Comparison of ENCODE assay signal across 23 mouse cellular contexts in genomic region chr8:125616935-125617334, GRCm38 (mm10). TPM values are rescaled to one million over a fixed set of nuclear protein-coding genes. Genes with fewer than 3 reads are reported as not detected.
DNase-seq lines count a peak whose midpoint lies in the region; ATAC-seq lines count a peak whose summit lies in the region.
"Had no signal": no experiment of that assay in that cellular context is flagged by ENCODE, and none has a peak within 500 bp of the region (broad histone marks: within the 10 kb centered on the region; RNA-seq: fewer than 3 reads in every experiment).

No protein-coding gene starts in this region.

- intact Hi-C loops in heart, postnatal 10 days (cut with DNase I), result no loop called here

- H3K4me2 ChIP-seq in heart, embryonic 13.5 days, result no peak overlapping the region
- H3K4me2 ChIP-seq in lung, embryonic 16.5 days (ENCODE audit: low read depth, low read length), result no peak overlapping the region
- H3K4me2 ChIP-seq: embryonic facial prominence, embryonic 12.5 days; forebrain, embryonic 15.5 days; hindbrain, embryonic 13.5 days had no signal

- peak overlapping the region; percentile 66 for H3K27ac ChIP-seq in heart, embryonic 13.5 days (replicated peaks)
- 0 out of 2 replicates have a peak overlapping the region, but pooled peaks have one; percentile 7 for H3K27ac ChIP-seq in lung, embryonic 16.5 days (ENCODE audit: low read length)
- H3K27ac ChIP-seq in embryonic facial prominence, embryonic 10.5 days (replicated peaks), result peak overlapping the region; percentile 57
- H3K27ac ChIP-seq: embryonic facial prominence, embryonic 12.5 days; forebrain, embryonic 15.5 days; hindbrain, embryonic 13.5 days; hindbrain, postnatal 0 days had no signal

- peaks cover 50% of the 10 kb centered on the region for H3K4me1 ChIP-seq in heart, embryonic 13.5 days
- peaks cover 29% of the 10 kb centered on the region for H3K4me1 ChIP-seq in lung, embryonic 16.5 days (replicated peaks; ENCODE audit: control insufficient read depth, insufficient read depth, low read length)
- H3K4me1 ChIP-seq in embryonic facial prominence, embryonic 10.5 days, result peaks cover 45% of the 10 kb centered on the region

- no peak overlapping the region for H3K9ac ChIP-seq in heart, embryonic 13.5 days
- no peak overlapping the region for H3K9ac ChIP-seq in lung, embryonic 16.5 days (ENCODE audit: low read length)
- H3K9ac ChIP-seq: embryonic facial prominence, embryonic 12.5 days; forebrain, embryonic 15.5 days; hindbrain, embryonic 13.5 days had no signal

- no peaks in the 10 kb centered on the region for H3K9me3 ChIP-seq in heart, embryonic 13.5 days
- H3K9me3 ChIP-seq in lung, embryonic 16.5 days (ENCODE audit: control insufficient read depth, low read length), result no peaks in the 10 kb centered on the region
- no peaks in the 10 kb centered on the region for H3K9me3 ChIP-seq in embryonic facial prominence, embryonic 10.5 days
- H3K9me3 ChIP-seq: embryonic facial prominence, embryonic 12.5 days; forebrain, embryonic 15.5 days; hindbrain, embryonic 13.5 days had no signal

- DNase-seq in heart, adult 11 months, result peak; percentile 57
- DNase-seq in heart, postnatal 10 days, result no peak
- no peak for DNase-seq in heart, postnatal 4 days
- DNase-seq in lung, postnatal 10 days, result no peak
- no peak for DNase-seq in embryonic facial prominence, embryonic 10.5 days (ENCODE audit: low spot score)
- no peak for DNase-seq in embryo, embryonic 11 days
- DNase-seq: adrenal gland, postnatal 14 days; B cell, adult 2 months; cerebellum, adult 18-20 months; cerebellum, postnatal 10 days; gastrocnemius, postnatal 36 days; heart, adult 18-20 months; kidney, adult 11 months had no signal

- 26% methylated on average over 5 of the region's 5 CpGs for WGBS in heart, embryonic 13.5 days
- WGBS in lung, embryonic 16.5 days, result 47% methylated on average over 5 of the region's 5 CpGs
- 75% methylated on average over 5 of the region's 5 CpGs for WGBS in embryonic facial prominence, embryonic 10.5 days

- ATAC-seq in heart, embryonic 13.5 days (ENCODE audit: extremely low read depth, insufficient number of reproducible peaks, low FRiP score, low TSS enrichment), result no peak
- peak; percentile 24; the same call in 1 of the 2 replicates for ATAC-seq in lung, embryonic 16.5 days (ENCODE audit: low read depth)
- ATAC-seq: activated CD4-positive, CD25-positive, alpha-beta regulatory T cell, adult 4 months; CD4-positive, CD25-positive, alpha-beta regulatory T cell, adult 4 months; forebrain, embryonic 15.5 days; hindbrain, postnatal 0 days; Patski had no signal

- H3K27me3 ChIP-seq in heart, embryonic 13.5 days (replicated peaks), result no peaks in the 10 kb centered on the region
- H3K27me3 ChIP-seq in lung, embryonic 16.5 days (ENCODE audit: control insufficient read depth, insufficient read depth, low read depth, low read length), result no peaks in the 10 kb centered on the region
- no peaks in the 10 kb centered on the region for H3K27me3 ChIP-seq in embryonic facial prominence, embryonic 10.5 days (replicated peaks; ENCODE audit: low read depth, poor library complexity, severe bottlenecking)
- H3K27me3 ChIP-seq: embryonic facial prominence, embryonic 12.5 days; forebrain, embryonic 15.5 days; hindbrain, embryonic 13.5 days; Patski had no signal

- no peaks in the 10 kb centered on the region for H3K36me3 ChIP-seq in heart, embryonic 13.5 days
- H3K36me3 ChIP-seq in lung, embryonic 16.5 days (ENCODE audit: control insufficient read depth, insufficient read depth, low read length), result no peaks in the 10 kb centered on the region
- H3K36me3 ChIP-seq in embryonic facial prominence, embryonic 10.5 days (replicated peaks), result no peaks in the 10 kb centered on the region
- H3K36me3 ChIP-seq: embryonic facial prominence, embryonic 12.5 days; forebrain, embryonic 15.5 days; G1E; hindbrain, embryonic 13.5 days had no signal

- H3K4me3 ChIP-seq in heart, embryonic 13.5 days, result no peak overlapping the region
- H3K4me3 ChIP-seq in lung, embryonic 16.5 days (ENCODE audit: low read length), result no peak overlapping the region
- no peak overlapping the region for H3K4me3 ChIP-seq in embryonic facial prominence, embryonic 10.5 days
- H3K4me3 ChIP-seq: embryonic facial prominence, embryonic 12.5 days; forebrain, embryonic 15.5 days; hindbrain, embryonic 13.5 days had no signal

RNA-seq across cellular contexts. Expression of gene Sipa1l2, which starts 47.3 kb away (rescaled TPM):
- 10 to 100 TPM; 52.7 to 67.3 TPM for total RNA-seq in heart, postnatal 10 days (2021)
- 19.7 and 20.2 TPM in 2 replicates for polyA plus RNA-seq in heart, embryonic 13.5 days (2015; fragmentation: Nextera tagmentation; extraction: Ambion mirVana)
- total RNA-seq in heart, postnatal 4 days (2021), result 10 to 100 TPM; 70.1 to 72.6 TPM
- 13.3 and 14.2 TPM in 2 replicates for polyA plus RNA-seq in lung, embryonic 16.5 days (2015; fragmentation: Nextera tagmentation; extraction: Ambion mirVana)
- 12.7 and 14.8 TPM in 2 replicates for polyA plus RNA-seq in embryonic facial prominence, embryonic 10.5 days (2016; fragmentation: Nextera tagmentation; extraction: Ambion mirVana)
- polyA plus RNA-seq: G1E had no signal

RNA-seq across cellular contexts. Expression of gene Map10, which starts 52.7 kb away (rescaled TPM):
- 1 to 10 TPM; 5.8 to 6.5 TPM for total RNA-seq in heart, postnatal 10 days (2021)
- polyA plus RNA-seq in heart, embryonic 13.5 days (2015; fragmentation: Nextera tagmentation; extraction: Ambion mirVana), result 4.9 and 5.9 TPM in 2 replicates
- 1 to 10 TPM; 5.4 to 5.9 TPM for total RNA-seq in heart, postnatal 4 days (2021)
- 5.3 and 6.8 TPM in 2 replicates for polyA plus RNA-seq in lung, embryonic 16.5 days (2015; fragmentation: Nextera tagmentation; extraction: Ambion mirVana)
- 5.7 and 7.0 TPM in 2 replicates for polyA plus RNA-seq in embryonic facial prominence, embryonic 10.5 days (2016; fragmentation: Nextera tagmentation; extraction: Ambion mirVana)
- polyA plus RNA-seq: G1E, Patski had no signal

Comparison
In these comparisons a context has a peak if more than half of its experiments do, and no peak if none do; other contexts are left out.
1. H3K27ac ChIP-seq: peak in every context shown above with its lines; median percentile 66 in heart, embryonic 13.5 days; 57 in embryonic facial prominence, embryonic 10.5 days; 7 in lung, embryonic 16.5 days.